Mouse (Mus musculus): ENCODE measurements at regions not wholly inside any gene's neighbourhood (a gene's known extent, or its start where the extent isn't known, plus 50 kb on each side); places are given as distances from the start of the nearest gene placed in this dataset.
"Not testable (repeated sequence)": the region's sequence is repeated elsewhere in the genome, so short reads cannot be mapped to it uniquely, and the experiment has no call there.

- no peak for DNase-seq (ENCODE audit: low spot score)
Observed at GRCm38 (mm10) chr1:17545311-17545710, 600.4 kb downstream of the Crisp4 start.

DNA sequence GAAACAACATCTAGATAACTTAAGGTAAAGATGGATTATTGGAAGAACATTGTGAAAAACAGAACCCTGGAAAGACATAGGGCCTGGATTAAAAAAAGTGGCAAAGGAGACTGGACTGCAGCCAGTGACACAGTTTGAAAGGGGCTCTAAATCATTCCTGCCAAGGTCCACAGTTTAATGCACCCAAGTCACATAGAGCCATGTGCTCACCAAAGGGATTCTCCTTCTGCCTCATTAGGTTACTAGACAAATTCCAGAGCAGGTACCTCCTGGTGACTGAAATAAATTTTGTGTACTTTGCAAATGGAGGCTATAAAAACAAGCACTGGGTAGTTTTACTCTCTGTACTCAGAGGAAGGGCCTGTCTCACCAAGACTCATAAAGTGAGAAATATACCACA lies 607.5 kb downstream of the Crisp4 start:
- DNase-seq (ENCODE audit: low spot score): no peak

DNA sequence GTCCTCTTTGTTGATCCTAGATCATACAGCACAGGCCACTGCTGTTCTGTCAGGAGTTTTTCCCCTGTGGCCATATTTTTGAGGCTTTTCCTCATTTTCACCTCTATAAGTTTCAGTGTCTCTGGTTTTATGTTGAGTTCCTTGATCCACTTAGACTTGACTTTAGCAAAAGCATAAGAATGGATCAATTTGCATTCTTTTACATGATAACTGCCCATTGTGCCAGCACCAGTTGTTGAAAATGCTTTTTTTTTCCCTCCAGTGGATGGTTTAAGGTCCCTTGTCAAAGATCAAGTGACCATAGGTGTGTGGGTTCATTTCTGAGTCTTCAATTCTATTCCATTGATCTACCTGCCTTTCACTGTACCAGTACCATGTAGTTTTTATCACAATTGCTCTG lies 614.4 kb downstream of the Crisp4 start:
- DNase-seq (ENCODE audit: low spot score): not testable (repeated sequence)

DNA sequence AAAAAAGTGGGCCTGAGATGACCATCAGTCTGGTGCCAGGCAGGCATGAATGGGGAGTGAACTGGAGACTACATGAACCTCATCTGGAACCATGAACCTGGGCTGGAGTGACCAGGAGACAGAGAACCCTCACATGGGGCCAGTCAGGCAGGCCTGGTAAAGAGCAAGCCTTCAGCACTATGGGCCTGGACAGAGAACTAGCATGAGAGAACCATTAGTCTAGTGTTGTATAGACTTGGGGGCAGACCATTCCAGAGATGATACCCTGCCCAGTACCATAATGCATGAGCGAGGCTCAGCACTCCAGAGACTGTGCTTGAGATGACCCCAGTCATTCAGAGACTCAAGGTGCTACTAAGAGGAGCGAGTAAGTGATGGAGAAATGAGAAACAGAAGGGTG lies 625.6 kb downstream of the Crisp4 start:
- DNase-seq (ENCODE audit: low spot score): no peak

- no peak for DNase-seq (ENCODE audit: low spot score)
Observed at GRCm38 (mm10) chr1:17506125-17507112, 639.3 kb downstream of the Crisp4 start.

- DNase-seq (ENCODE audit: low spot score): no peak
Observed at GRCm38 (mm10) chr1:17493596-17493995, 652.1 kb downstream of the Crisp4 start.

DNA sequence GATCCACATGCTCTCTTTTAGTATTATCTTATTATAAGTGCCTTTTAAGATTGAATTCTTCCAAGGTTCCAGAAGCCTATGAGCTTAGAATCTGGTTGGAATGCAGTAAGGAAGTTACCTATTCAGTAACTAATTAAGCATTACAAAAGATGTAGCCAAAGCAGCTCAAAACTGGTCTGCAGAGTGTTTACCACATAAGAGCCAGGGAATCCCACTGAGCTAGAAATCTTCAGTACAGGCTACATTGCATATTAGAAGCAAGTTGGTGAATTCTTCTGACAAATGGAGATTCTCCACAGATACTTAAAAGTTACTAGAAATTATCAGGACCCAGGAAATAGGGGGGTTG lies 655.9 kb downstream of the Crisp4 start:
- not testable (repeated sequence) for DNase-seq (ENCODE audit: low spot score)

DNA sequence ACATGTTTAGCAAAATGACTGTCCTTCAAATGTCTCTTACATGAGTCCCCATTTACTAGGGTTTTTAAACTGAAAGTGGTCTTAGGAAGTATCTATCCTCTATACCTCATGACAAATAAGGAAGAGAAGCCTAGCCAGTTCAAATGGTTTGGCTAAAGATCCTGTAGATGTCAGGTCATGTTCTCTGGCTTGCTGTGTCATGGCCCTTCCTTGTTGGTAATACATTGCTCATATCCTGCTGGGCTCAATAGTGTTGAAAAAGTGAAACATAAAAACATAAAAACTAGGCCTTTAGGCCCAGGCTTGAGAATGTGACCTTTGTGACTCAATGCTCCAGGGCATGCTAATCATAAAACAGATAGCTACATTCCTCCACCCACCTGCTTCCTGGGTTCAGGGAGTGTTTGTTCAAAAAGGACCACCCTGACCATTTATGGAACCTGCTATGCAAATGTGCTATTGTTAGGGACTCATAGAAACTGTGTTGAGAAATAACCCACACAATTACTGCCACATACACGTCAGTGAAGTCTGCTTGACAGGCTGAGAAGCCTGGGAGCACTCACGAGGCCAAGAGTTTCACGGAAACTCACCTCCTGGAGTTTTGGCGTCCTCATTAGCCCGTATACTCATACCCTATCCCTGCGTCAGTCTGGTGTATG lies 656.4 kb downstream of the Crisp4 start:
- DNase-seq (ENCODE audit: low spot score): not testable (repeated sequence)

GRCm38 (mm10) chr1:17451204-17451866 lies 694.4 kb downstream of the Crisp4 start:
- no peak for DNase-seq (ENCODE audit: low spot score)

DNA sequence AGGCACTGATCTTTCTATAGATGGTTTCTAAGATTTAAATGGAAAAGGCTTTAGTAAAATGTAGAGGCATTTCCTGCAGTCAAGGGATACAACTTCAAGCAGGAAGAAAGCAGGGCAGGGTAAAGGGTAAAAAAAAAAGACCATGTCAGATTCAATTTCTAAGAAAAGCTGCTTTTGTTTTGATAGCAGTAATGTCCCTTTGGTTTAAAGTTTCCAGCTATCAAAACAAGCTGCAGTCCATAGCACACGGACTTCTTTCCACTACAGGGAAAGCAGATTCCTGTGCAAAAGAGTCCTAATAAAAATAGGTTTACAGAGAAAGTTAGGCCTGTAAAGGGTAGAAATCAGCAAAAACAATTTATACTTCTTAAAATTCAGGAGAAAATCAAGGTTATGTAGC lies 695.0 kb downstream of the Crisp4 start:
- DNase-seq (ENCODE audit: low spot score): no peak

DNA sequence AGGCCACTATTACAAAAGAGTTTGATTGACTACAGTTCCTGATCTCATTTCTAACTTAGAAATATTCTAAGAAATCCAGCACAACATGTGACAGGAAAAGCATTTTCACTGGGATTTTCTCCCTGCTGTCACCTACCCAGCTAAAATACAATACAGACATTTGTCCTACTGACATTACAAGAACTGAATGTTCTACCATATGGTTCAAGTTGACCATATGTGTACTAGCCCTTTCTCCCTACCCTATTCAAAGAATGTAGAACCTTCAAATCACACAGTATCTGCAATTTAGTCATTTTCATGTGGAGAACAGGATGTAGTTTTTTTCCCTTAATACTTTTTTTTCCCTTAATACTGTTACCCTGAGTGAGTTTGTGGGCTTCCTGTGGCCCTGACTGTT lies 695.4 kb downstream of the Crisp4 start:
- no peak for DNase-seq (ENCODE audit: low spot score)

- DNase-seq (ENCODE audit: low spot score): no peak
Observed at GRCm38 (mm10) chr1:17449291-17449690, 696.4 kb downstream of the Crisp4 start.

DNA sequence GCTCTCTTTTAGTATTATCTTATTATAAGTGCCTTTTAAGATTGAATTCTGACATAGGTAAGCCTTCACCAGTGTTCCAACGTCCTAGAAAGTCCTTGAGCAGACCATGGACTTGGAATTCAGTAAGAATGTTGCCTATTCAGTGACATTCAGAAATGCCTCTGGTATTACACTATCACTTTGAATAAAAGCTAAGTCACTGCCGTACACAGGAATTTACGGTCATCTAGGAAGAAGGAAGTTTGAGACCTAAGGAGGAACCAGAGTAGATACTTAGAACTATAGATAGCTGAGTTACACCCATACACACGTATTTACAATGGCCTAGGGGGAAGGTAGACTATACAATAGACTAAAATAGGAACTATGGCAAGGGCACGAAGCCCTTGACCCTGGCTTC lies 711.6 kb downstream of the Crisp4 start:
- DNase-seq (ENCODE audit: low spot score): not testable (repeated sequence)

DNA sequence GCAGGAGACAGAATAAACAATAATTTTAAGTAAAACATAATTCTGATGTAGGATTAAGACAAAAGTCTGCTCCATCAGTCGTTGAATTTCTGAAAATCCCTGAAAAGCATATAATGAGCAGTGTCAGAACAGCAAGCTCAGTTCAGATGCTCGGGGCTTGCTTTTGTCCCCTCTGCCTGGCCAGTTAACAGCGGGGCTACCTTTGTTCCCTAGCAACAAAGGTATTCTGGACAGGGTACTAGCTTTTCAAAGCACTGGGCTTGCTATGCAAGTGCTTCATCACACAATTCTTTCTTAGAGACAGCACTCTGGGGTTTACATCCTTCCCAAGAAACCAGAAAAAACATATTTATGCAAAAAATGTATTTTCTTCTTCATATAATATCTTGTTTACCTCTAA lies 729.7 kb downstream of the Crisp4 start:
- peak; percentile 14 for DNase-seq (ENCODE audit: low spot score)

DNA sequence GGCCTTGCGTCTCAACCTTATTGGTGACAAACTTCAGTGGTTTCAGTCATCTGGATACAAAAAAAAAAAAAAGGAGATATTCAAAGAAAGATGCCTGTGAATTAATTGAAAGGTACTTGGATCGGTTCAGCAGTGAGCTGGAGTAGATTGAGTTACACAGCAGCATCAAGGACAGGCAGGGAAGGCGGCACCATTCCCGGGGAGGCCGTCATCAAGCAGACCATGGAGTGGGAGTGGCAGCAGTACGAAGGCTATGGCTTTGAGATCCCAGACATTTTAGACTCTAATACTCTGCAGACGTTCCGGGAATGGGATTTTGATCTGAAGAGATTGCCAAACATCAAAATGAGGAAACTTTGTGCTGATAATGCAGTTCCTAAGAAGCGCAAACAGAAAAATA lies 750.8 kb downstream of the Crisp4 start:
- DNase-seq (ENCODE audit: low spot score): no peak

DNA sequence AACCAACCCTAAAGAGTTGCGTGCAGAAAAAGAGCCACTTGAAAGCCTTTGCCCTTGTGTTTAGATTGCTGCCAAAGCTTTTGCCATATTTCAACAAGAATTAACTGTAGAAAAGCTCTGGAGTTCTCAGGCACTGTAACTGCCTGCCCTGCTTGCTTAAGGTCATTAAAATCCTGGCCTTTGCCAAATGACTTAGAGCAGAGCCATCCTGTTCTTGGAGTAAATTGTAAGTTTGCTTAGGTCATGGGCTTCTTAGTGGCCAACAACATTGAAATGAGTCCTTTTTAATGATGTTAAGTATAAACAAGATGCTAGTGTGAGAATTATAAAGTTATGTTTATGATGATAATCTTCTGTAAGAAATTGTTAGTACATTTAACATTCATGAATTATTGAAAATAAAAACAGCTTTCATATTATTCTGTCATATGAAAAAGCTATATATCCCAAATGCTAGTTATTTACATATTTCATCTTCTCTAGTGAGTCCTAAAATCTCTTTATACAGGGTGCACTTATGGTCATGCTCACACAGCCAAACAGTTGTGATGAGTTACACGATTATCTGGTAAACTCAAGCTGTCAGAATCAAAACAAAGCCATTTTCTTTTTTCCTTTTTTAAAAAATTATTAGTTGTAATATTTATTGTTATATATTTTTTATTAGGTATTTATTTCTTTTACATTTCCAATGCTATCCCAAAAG lies 753.4 kb downstream of the Crisp4 start:
- no peak for DNase-seq (ENCODE audit: low spot score)

- no peak for DNase-seq (ENCODE audit: low spot score)
Observed at GRCm38 (mm10) chr1:17377562-17377961, 768.1 kb downstream of the Crisp4 start.

- DNase-seq (ENCODE audit: low spot score): no peak
Observed at GRCm38 (mm10) chr1:17348271-17348670, 797.4 kb downstream of the Crisp4 start.

DNA sequence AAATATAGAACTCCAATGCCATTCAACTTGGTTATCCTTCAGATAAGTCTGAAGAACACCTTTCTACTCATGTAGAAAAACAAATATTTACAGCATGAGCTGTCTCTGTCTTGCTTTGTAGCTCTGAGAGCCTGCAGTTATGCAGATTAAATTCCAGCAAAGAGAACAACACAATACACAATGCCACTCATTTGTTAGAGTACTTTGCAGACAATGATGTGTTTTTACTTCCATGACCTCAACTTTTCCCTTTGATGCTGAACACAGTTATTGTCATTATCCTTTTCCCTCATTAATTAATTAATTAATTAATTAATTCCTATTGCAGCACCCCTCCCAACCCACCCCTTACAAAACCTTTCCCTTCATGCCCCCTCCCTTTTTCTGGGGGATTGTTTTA lies 807.9 kb downstream of the Crisp4 start:
- no peak for DNase-seq (ENCODE audit: low spot score)

- DNase-seq (ENCODE audit: low spot score): not testable (repeated sequence)
Observed at GRCm38 (mm10) chr1:17311392-17311791, 834.3 kb downstream of the Crisp4 start.

DNA sequence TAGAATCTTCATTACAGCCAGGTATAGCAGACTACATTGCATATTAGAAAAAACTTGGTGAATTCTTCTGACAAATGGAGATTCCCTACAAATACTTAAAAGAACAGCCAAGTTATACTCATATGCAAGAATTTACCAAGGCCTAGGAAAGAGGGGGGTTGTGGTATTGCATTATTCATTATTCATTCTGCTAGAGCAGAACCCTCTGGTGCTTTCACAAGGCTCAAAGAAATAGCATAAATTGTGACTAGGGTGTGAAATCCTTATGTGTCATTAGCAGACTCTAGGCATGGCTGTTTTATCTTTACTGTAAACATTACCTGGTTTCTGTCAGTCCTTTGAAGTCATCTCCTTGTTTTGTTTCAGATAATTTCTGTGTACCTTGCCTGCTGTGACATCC lies 835.8 kb downstream of the Crisp4 start:
- not testable (repeated sequence) for DNase-seq (ENCODE audit: low spot score)

Data from retina, embryonic 14.5 days (tissue).